Mouse (Mus musculus): ENCODE measurements at regions not wholly inside any gene's neighbourhood (a gene's known extent, or its start where the extent isn't known, plus 50 kb on each side); places are given as distances from the start of the nearest gene placed in this dataset.

- H3K4me1 ChIP-seq (replicated peaks), result no peaks in the 10 kb centered on the region
- H3K27me3 ChIP-seq, result no peaks in the 10 kb centered on the region
- no peak overlapping the region for H3K27ac ChIP-seq (replicated peaks)
- ATAC-seq (ENCODE audit: low read depth), result no peak
- 90% methylated on average over 3 of the region's 3 CpGs for WGBS
- H3K9me3 ChIP-seq, result no peaks in the 10 kb centered on the region
- H3K9ac ChIP-seq, result no peak overlapping the region
- no peak overlapping the region for H3K4me3 ChIP-seq
- H3K36me3 ChIP-seq, result no peaks in the 10 kb centered on the region
- no peak overlapping the region for H3K4me2 ChIP-seq
Measured at GRCm38 (mm10) chr5:43125774-43126536, 107.0 kb upstream of the Cpeb2 start.

- Histone ChIP-seq H3K4me1 (replicated peaks) (no peaks in the 10 kb centered on the region), H3K27ac (replicated peaks) (no peak overlapping the region), H3K4me3 (no peak overlapping the region), H3K9me3 (no peaks in the 10 kb centered on the region), H3K4me2 (no peak overlapping the region), H3K27me3 (no peaks in the 10 kb centered on the region), H3K9ac (no peak overlapping the region), H3K36me3 (no peaks in the 10 kb centered on the region)
- 70% methylated on average over 4 of the region's 4 CpGs for WGBS
- no peak for ATAC-seq (ENCODE audit: low read depth)
Measured at GRCm38 (mm10) chr5:43130377-43130776, 102.6 kb upstream of the Cpeb2 start.

GRCm38 (mm10) chr5:43130901-43131557 lies 101.9 kb upstream of the Cpeb2 start:
- no peaks in the 10 kb centered on the region for H3K36me3 ChIP-seq
- no peaks in the 10 kb centered on the region for H3K4me1 ChIP-seq (replicated peaks)
- WGBS, result 90% methylated on average over 5 of the region's 5 CpGs
- H3K4me3 ChIP-seq, result no peak overlapping the region
- H3K4me2 ChIP-seq, result no peak overlapping the region
- no peaks in the 10 kb centered on the region for H3K27me3 ChIP-seq
- no peaks in the 10 kb centered on the region for H3K9me3 ChIP-seq
- no peak for ATAC-seq (ENCODE audit: low read depth)
- H3K9ac ChIP-seq, result no peak overlapping the region
- no peak overlapping the region for H3K27ac ChIP-seq (replicated peaks)

GRCm38 (mm10) chr5:43133672-43134071 lies 99.3 kb upstream of the Cpeb2 start:
- no peaks in the 10 kb centered on the region for H3K9me3 ChIP-seq
- H3K4me2 ChIP-seq, result no peak overlapping the region
- H3K4me1 ChIP-seq (replicated peaks), result no peaks in the 10 kb centered on the region
- no peak overlapping the region for H3K4me3 ChIP-seq
- no peak for ATAC-seq (ENCODE audit: low read depth)
- H3K36me3 ChIP-seq, result no peaks in the 10 kb centered on the region
- no peak overlapping the region for H3K27ac ChIP-seq (replicated peaks)
- WGBS, result 64% methylated on average over 3 of the region's 3 CpGs
- H3K9ac ChIP-seq, result no peak overlapping the region
- no peaks in the 10 kb centered on the region for H3K27me3 ChIP-seq

GRCm38 (mm10) chr5:43136142-43136541 lies 96.8 kb upstream of the Cpeb2 start:
- H3K9me3 ChIP-seq, result no peaks in the 10 kb centered on the region
- no peaks in the 10 kb centered on the region for H3K4me1 ChIP-seq (replicated peaks)
- no peak overlapping the region for H3K27ac ChIP-seq (replicated peaks)
- no peak overlapping the region for H3K4me3 ChIP-seq
- no peak for ATAC-seq (ENCODE audit: low read depth)
- no peak overlapping the region for H3K4me2 ChIP-seq
- WGBS, result 93% methylated on average over 4 of the region's 4 CpGs
- H3K36me3 ChIP-seq, result no peaks in the 10 kb centered on the region
- no peak overlapping the region for H3K9ac ChIP-seq
- no peaks in the 10 kb centered on the region for H3K27me3 ChIP-seq

- no peaks in the 10 kb centered on the region for H3K4me1 ChIP-seq (replicated peaks)
- H3K4me2 ChIP-seq, result no peak overlapping the region
- 85% methylated on average over 5 of the region's 5 CpGs for WGBS
- no peak overlapping the region for H3K9ac ChIP-seq
- ATAC-seq (ENCODE audit: low read depth), result no peak
- H3K9me3 ChIP-seq, result no peaks in the 10 kb centered on the region
- no peak overlapping the region for H3K4me3 ChIP-seq
- no peaks in the 10 kb centered on the region for H3K36me3 ChIP-seq
- H3K27ac ChIP-seq (replicated peaks), result no peak overlapping the region
- no peaks in the 10 kb centered on the region for H3K27me3 ChIP-seq
Measured at GRCm38 (mm10) chr5:43137777-43138176, 95.2 kb upstream of the Cpeb2 start.

GRCm38 (mm10) chr5:43138931-43139486 lies 94.0 kb upstream of the Cpeb2 start:
- WGBS, result 96% methylated on average over 4 of the region's 4 CpGs

GRCm38 (mm10) chr5:43139813-43140212 lies 93.2 kb upstream of the Cpeb2 start:
- WGBS, result 78% methylated on average over 1 of the region's 1 CpGs
- Histone ChIP-seq H3K4me1 (replicated peaks) (no peaks in the 10 kb centered on the region), H3K27ac (replicated peaks) (no peak overlapping the region), H3K27me3 (no peaks in the 10 kb centered on the region), H3K4me3 (no peak overlapping the region), H3K9ac (no peak overlapping the region), H3K9me3 (no peaks in the 10 kb centered on the region), H3K4me2 (no peak overlapping the region), H3K36me3 (no peaks in the 10 kb centered on the region)
- no peak for ATAC-seq (ENCODE audit: low read depth)

More at GRCm38 (mm10) chr5:43138931-43139486, 94.0 kb upstream of the Cpeb2 start:
- Histone ChIP-seq H3K9ac (no peak overlapping the region), H3K27me3 (no peaks in the 10 kb centered on the region), H3K4me2 (no peak overlapping the region), H3K4me1 (replicated peaks) (no peaks in the 10 kb centered on the region), H3K4me3 (no peak overlapping the region), H3K9me3 (no peaks in the 10 kb centered on the region), H3K27ac (replicated peaks) (no peak overlapping the region), H3K36me3 (no peaks in the 10 kb centered on the region)
- no peak for ATAC-seq (ENCODE audit: low read depth)

- H3K36me3 ChIP-seq, result no peaks in the 10 kb centered on the region
- no peak overlapping the region for H3K4me2 ChIP-seq
- no peak overlapping the region for H3K4me3 ChIP-seq
- ATAC-seq (ENCODE audit: low read depth), result no peak
- H3K9me3 ChIP-seq, result no peaks in the 10 kb centered on the region
- no peak overlapping the region for H3K27ac ChIP-seq (replicated peaks)
- H3K27me3 ChIP-seq, result no peaks in the 10 kb centered on the region
- H3K9ac ChIP-seq, result no peak overlapping the region
- peaks cover 17% of the 10 kb centered on the region for H3K4me1 ChIP-seq (replicated peaks)
- WGBS, result 83% methylated on average over 6 of the region's 6 CpGs
Measured at GRCm38 (mm10) chr5:43145939-43146338, 87.0 kb upstream of the Cpeb2 start.

GRCm38 (mm10) chr5:43146928-43147327 lies 86.0 kb upstream of the Cpeb2 start:
- Histone ChIP-seq H3K27ac (replicated peaks) (no peak overlapping the region), H3K4me2 (no peak overlapping the region), H3K27me3 (no peaks in the 10 kb centered on the region), H3K9me3 (no peaks in the 10 kb centered on the region), H3K4me1 (replicated peaks) (peaks cover 24% of the 10 kb centered on the region), H3K4me3 (no peak overlapping the region), H3K9ac (no peak overlapping the region), H3K36me3 (no peaks in the 10 kb centered on the region)
- ATAC-seq (ENCODE audit: low read depth), result no peak
- 86% methylated on average over 2 of the region's 2 CpGs for WGBS

- H3K36me3 ChIP-seq, result no peaks in the 10 kb centered on the region
- H3K9me3 ChIP-seq, result no peaks in the 10 kb centered on the region
- H3K27me3 ChIP-seq, result no peaks in the 10 kb centered on the region
- H3K4me1 ChIP-seq (replicated peaks), result peaks cover 29% of the 10 kb centered on the region
- 35% methylated on average over 9 of the region's 9 CpGs for WGBS
- H3K4me3 ChIP-seq, result no peak overlapping the region
- peak overlapping the region; percentile 17; the same call in 1 of the 2 replicates for H3K4me2 ChIP-seq
- H3K27ac ChIP-seq (replicated peaks), result no peak overlapping the region
- peak; percentile 66 for ATAC-seq (ENCODE audit: low read depth)
- no peak overlapping the region for H3K9ac ChIP-seq
Measured at GRCm38 (mm10) chr5:43148486-43148885, 84.5 kb upstream of the Cpeb2 start.

GRCm38 (mm10) chr5:43149559-43149958 lies 83.4 kb upstream of the Cpeb2 start:
- no peak for ATAC-seq (ENCODE audit: low read depth)
- H3K27me3 ChIP-seq, result no peaks in the 10 kb centered on the region
- no peak overlapping the region for H3K4me2 ChIP-seq
- peaks cover 29% of the 10 kb centered on the region for H3K4me1 ChIP-seq (replicated peaks)
- no peak overlapping the region for H3K4me3 ChIP-seq
- H3K27ac ChIP-seq (replicated peaks), result no peak overlapping the region
- H3K9me3 ChIP-seq, result no peaks in the 10 kb centered on the region
- no peak overlapping the region for H3K9ac ChIP-seq
- no peaks in the 10 kb centered on the region for H3K36me3 ChIP-seq
- WGBS, result 49% methylated on average over 4 of the region's 4 CpGs
